Mouse (Mus musculus) brain, embryonic 14.5 days (tissue): ENCODE results near the gene Itpkc. TPM values are rescaled to one million over a fixed set of nuclear protein-coding genes. Genes with fewer than 3 reads are reported as not detected.

Source experiments
- DNase-seq: peaks from one replicate; pipeline ENCODE4 v3.0.0-alpha.2; 2011; ENCODE audit warnings: low read depth
- CTCF ChIP-seq: fragments of 200-500 bp; IDR thresholded peaks from 2 replicates; pipeline ENCODE4 v1.5.1; 2012; ENCODE audit warnings: inconsistent platforms, mild to moderate bottlenecking, moderate library complexity, borderline replicate concordance; ENCODE audit not compliant: insufficient read depth, insufficient read length; ENCODE audit errors: extremely low read depth
- POLR2A ChIP-seq: fragments of 200-500 bp; IDR thresholded peaks from 2 replicates; pipeline ENCODE4 v1.6.1; 2012; ENCODE audit warnings: mild to moderate bottlenecking, inconsistent platforms, borderline replicate concordance; ENCODE audit not compliant: poor library complexity, insufficient read depth, insufficient read length, severe bottlenecking; ENCODE audit errors: extremely low read depth
- polyA plus RNA-seq: library from polyadenylated mRNA; depleted of rRNA; stranded (reverse); fragments of >200 nt; gene quantifications from 2 replicates; pipeline ENCODE4 v1.2.3, GENCODE M21; 2012

Itpkc gene
- polyA plus RNA-seq, 1 experiment = 15.9 TPM

GRCm38 (mm10) chr7:27233300-27233699 is 4.8 kb upstream of the Itpkc start:
- no peak for DNase-seq
- TF ChIP-seq CTCF (no peak), POLR2A (no peak)

- peak; percentile 99 for DNase-seq
- TF ChIP-seq POLR2A (peak; percentile 19; the same call in 1 of the 2 replicates), CTCF (no peak; the same call in 1 of the 2 replicates)
Measured at GRCm38 (mm10) chr7:27232781-27233281, 4.4 kb upstream of the Itpkc start, which contains the start of gene Coq8b. Gene Coq8b (plus strand): TSS chr7:27233023.

- DNase-seq = no peak
- TF ChIP-seq POLR2A (no peak), CTCF (no peak)
Measured at GRCm38 (mm10) chr7:27231693-27232331, 3.4 kb upstream of the Itpkc start.

GRCm38 (mm10) chr7:27230781-27231180 is 2.3 kb upstream of the Itpkc start:
- no peak for DNase-seq
- TF ChIP-seq POLR2A (no peak), CTCF (peak; percentile 19; the same call in 1 of the 2 replicates)

- no peak for DNase-seq
- no peak for TF ChIP-seq POLR2A
- TF ChIP-seq CTCF = no peak
Measured at GRCm38 (mm10) chr7:27228865-27229264, 404 bp upstream of the Itpkc start.

- TF ChIP-seq POLR2A (no peak), CTCF (no peak)
- peak; percentile 19 for DNase-seq
Measured at GRCm38 (mm10) chr7:27227676-27228075, 785 bp downstream of the Itpkc start.

- TF ChIP-seq POLR2A = no peak
- TF ChIP-seq CTCF = no peak
- DNase-seq = no peak
Measured at GRCm38 (mm10) chr7:27227276-27227675, 1.2 kb downstream of the Itpkc start.

- no peak for DNase-seq
- TF ChIP-seq POLR2A (no peak), CTCF (no peak)
Measured at GRCm38 (mm10) chr7:27224877-27225575, 3.4 kb downstream of the Itpkc start.

GRCm38 (mm10) chr7:27222538-27222937 is 5.9 kb downstream of the Itpkc start:
- TF ChIP-seq POLR2A (no peak), CTCF (no peak)
- no peak for DNase-seq

- TF ChIP-seq CTCF = no peak
- no peak for TF ChIP-seq POLR2A
- no peak for DNase-seq
Measured at GRCm38 (mm10) chr7:27221939-27222338, 6.5 kb downstream of the Itpkc start.

- no peak for DNase-seq
- TF ChIP-seq CTCF (no peak), POLR2A (no peak)
Measured at GRCm38 (mm10) chr7:27219937-27220336, 8.5 kb downstream of the Itpkc start.
